Mouse (Mus musculus): ENCODE results near the gene Slc26a1.
A peak's percentile ranks its signal among the peaks of the same experiment; 100 is the strongest.

The Slc26a1 gene

GRCm38 (mm10) chr5:108691152-108691551 is 15.8 kb upstream of the Slc26a1 start:
- DNase-seq (ENCODE audit: low spot score): no peak

DNA sequence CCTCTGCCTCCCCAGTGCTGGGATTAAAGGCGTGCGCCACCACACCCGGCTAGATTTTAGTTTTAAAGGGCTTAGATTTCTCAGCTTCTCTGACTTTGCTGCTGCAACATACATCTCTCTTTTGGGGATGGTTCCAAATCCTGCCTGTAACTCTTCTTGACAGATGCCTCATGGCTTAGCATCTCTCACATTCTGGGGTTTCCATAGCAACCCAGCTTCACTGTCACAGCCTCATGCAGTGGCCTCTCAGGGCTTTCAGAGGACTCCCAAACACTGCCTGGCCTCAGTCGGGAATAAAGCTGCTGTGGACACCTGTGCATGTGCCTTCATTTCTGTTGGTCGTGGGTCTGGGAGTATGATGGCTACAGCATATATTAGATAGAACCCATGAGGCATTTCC is 13.7 kb upstream of the Slc26a1 start:
- no peak for DNase-seq (ENCODE audit: low spot score)

- DNase-seq (ENCODE audit: low spot score): no peak
These were observed 5.5 kb upstream of the Slc26a1 start for GRCm38 (mm10) chr5:108680871-108681270.

- DNase-seq (ENCODE audit: low spot score): no peak
These were observed 4.5 kb upstream of the Slc26a1 start for GRCm38 (mm10) chr5:108679909-108680308.

DNA sequence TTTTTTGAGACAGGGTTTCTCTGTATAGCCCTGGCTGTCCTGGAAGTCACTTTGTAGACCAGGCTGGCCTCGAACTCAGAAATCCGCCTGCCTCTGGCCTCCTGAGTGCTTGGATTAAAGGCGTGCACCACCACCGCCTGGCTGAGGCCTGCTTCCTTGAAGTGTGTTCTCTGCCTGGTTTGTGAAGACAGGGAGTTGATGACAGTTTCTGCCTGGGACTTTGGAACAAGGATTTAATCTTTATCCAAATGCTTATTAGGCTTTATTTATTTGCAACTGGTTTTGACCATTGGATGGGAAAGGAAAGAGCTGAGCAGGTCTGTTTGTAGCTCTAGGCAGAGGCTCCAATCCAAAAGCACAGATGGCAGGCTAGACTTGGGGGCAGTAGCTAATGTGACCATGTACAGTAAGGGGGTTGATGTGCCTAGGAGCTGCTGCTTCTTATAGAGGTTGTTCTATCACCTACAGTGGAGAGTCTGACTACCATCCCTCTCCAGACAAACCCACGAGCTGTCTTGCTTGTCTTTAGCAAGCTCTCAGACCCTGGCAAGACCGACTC is 3.0 kb upstream of the Slc26a1 start:
- no peak for DNase-seq (ENCODE audit: low spot score)

GRCm38 (mm10) chr5:108677605-108678295 is 2.4 kb upstream of the Slc26a1 start:
- no peak for DNase-seq (ENCODE audit: low spot score)

DNA sequence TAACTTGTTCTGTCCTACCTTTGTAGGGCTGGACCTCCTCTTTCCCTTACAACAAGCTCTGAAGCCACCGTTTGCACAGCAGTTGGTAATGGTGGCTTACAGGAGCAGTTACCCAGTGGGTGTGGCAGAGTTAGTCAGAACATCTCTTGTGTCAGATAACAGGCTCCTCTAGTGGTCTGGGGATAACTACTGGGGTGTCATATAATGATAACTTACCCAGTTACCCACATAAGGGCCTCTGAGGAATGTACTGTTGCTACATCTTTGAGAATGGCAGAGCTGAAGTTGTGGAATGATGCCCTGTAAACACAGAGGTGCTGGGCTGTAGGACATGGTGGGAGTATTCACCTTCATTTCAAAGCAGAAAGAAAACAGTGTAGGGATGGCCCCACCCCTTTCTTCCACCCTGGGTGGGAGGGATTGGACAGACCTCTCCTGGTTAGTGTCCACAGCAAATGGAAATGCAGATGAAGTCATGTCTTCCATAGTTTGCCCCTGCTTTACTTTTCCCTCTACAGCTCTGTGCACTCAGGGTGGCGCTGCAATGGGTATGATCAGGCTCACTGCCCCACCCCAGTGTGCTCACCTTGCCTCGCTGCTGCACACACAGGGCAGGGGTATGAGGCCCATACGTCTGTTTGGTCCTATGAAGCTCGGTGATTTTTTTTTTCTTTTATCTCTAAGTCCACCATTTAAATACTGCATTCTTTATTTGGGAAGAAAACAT is 1.6 kb upstream of the Slc26a1 start:
- no peak for DNase-seq (ENCODE audit: low spot score)

GRCm38 (mm10) chr5:108674624-108675023 is 745 bp downstream of the Slc26a1 start:
- no peak for DNase-seq (ENCODE audit: low spot score)

DNA sequence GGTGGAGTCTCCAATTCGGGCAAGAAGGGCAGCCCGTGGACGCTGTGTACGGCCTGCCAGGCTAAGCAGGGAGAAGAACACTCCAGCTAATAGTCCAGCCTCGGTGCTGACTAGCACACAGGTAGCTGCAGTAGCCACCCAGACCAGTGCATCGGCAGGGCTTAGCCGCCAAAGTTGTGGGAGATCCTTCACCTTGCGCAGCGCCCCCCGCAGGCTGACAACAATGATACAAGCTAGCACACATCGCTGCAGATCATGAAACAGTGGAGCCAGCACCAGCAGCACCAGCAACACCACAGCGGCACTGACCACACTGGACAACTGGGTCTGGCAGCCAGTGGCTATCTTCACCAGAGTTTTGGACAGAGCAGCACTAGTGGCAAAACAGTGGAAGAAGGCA is 3.6 kb downstream of the Slc26a1 start:
- no peak for DNase-seq (ENCODE audit: low spot score)

DNA sequence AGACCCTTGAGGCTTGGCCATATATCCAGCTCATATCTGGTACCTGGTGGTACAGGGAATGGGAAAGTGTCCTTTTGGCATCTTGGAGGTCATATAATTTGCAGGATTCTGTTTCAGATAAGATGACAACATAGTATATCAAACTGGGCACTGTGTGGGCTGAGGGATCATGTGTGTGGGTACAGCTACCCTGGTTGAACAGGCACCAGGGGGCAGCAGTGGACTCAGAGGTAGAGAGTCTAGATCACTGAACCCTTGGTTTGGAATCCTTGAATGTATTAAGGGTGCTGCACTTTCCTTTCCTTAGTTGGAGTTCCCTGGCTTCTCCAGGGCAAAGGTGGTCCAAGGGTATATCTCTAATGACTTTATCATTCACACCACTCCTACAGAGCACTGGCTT is 4.6 kb downstream of the Slc26a1 start:
- peak; percentile 48 for DNase-seq (ENCODE audit: low spot score)

GRCm38 (mm10) chr5:108669986-108670385 is 5.4 kb downstream of the Slc26a1 start:
- DNase-seq (ENCODE audit: low spot score): no peak

DNA sequence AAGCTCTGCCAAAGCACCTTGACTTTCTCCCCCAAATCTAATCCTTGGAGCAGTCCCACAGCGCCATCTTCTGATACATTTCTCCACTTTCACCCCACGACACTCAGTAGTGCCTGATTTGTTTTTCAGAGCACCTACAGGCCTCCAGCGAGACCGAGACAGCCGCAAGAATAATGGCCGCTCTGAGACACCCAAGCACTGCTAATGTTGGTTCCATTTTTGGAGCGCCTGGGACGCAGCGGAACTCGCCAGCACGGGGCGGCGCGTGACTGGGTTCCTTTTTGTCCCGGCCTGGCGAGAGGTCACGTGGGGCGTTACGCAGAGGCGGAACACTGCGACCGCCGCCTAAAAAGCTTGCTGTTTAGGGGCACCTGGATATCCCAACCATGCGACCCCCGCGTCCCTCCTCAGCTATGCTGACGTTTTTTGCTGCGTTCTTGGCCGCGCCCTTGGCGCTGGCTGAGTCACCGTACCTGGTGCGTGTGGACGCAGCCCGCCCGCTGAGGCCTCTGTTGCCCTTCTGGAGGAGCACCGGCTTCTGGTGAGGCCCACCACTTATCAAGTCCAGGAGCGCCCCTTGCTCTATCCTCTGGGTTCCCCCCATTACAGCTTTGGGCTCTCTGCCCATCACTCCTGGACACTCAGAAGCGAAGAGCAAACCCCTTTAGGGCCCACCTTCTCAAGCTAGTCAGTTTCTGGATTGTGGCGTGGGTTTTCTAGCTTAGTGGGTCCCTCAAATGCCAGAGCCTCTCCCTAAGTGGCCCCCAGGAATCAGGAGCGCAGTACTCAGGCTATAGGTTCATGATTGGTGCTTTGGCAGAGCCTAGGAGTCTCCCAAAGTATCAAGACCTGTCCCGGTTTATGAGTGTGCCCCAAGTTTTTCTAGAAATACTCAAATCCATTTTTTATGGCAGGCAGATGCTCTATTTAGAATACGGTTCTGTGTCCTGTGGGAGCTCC is 6.1 kb downstream of the Slc26a1 start, which contains the start of gene Dgkq:
Dgkq (minus strand) TSS at position 696 of the 960 bp plus-strand sequence.
- DNase-seq (ENCODE audit: low spot score): peak; percentile 78

GRCm38 (mm10) chr5:108668387-108668932 is 6.9 kb downstream of the Slc26a1 start:
- DNase-seq (ENCODE audit: low spot score): no peak

- DNase-seq (ENCODE audit: low spot score): no peak
These were observed 8.0 kb downstream of the Slc26a1 start for GRCm38 (mm10) chr5:108667370-108667769.

GRCm38 (mm10) chr5:108665066-108665465 is 10.3 kb downstream of the Slc26a1 start:
- no peak for DNase-seq (ENCODE audit: low spot score)

DNA sequence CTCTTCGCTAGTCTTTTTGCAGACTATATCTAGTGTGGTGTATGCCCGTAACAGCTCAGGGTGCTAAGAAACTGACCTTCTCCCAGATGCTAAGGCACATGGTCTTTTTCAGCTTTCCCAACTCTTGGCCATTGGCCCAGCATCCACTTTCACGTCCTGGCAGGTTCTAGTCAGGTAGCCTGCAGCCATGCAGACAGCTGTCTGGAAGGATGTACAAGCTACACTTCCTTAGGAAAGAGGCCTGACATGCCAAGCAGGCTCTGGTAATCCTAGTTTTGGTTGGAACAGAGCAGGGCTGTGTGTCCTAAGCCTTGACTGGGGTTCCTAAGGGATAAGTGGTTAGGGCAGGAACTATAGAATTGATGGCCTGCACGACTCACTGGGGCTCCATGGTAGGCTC is 12.6 kb downstream of the Slc26a1 start:
- no peak for DNase-seq (ENCODE audit: low spot score)

DNA sequence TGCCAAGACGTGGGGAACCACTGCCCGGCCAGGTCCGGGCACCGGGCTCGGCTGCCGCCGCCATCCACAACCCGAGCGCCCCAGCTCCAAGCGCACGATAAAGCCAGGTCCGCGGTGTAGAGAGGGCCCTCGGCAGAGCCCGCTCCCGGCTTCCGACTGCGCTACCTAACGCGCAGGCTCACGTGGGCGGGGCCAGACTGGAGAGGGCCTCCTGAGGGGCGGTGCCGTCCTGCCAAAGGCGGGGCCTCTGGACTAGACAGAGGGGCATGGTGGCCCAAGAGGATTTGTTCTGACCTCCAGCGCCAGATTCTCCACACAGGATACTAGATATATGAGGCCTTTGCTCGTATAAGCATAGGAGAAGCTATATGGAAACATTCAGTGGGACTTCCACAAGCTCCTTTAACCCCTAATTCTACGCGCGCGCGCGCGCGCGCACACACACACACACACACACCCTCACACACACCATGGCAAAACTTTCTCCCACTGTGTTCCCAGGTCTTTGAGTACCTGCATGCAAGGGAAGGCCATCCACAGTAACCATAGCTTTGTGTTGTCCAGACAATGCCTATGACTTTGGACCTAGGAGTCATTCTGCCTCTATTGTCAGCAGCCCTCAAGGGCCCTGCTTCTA is 14.6 kb downstream of the Slc26a1 start:
- DNase-seq (ENCODE audit: low spot score): peak; percentile 84

- no peak for DNase-seq (ENCODE audit: low spot score)
These were observed 15.4 kb downstream of the Slc26a1 start, which contains the start of gene Idua for GRCm38 (mm10) chr5:108659698-108660631. Idua (plus strand) TSS chr5:108660331.

DNA sequence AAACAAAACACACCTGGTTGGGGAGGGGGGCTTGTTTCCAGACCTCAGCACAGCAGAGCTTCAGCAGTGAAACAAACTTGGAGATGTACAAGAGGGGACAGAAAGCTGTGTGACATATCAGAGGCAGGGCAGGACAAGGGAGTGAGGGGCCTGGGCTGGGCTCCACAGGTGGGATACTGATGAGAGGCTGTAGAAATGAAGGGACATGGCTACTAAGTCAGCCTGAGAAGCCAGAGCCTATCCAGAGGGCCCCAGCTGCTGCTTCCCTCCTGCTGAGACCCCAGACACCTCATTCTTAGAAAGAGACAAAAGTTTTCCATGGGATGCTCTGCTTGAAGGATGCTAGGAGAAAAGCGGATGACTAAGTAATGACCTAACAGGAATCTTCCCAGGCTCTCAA is 16.8 kb downstream of the Slc26a1 start:
- no peak for DNase-seq (ENCODE audit: low spot score)

DNA sequence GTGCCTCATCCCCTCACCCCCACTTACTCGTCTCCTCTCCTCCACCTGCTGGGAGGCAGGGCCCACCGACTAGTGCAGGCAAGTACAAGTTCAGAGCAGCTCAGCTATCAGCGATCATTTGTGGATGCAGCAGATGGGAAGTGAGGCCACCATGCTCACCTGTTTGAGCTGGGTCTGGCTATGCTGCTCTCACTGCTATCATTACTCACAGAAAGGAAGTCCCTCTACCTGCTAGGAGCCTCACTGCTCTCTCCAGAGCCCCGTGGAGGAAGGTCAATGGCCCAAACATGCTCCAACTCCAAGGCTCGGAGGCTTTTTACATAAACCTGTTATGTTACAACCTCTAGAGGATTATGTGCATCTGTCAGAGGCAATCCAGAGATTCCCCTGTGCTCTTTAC is 18.0 kb downstream of the Slc26a1 start:
- DNase-seq (ENCODE audit: low spot score): no peak
